Mouse (Mus musculus) thymus, adult 2 months (tissue): ENCODE results near the gene Slc6a9. TPM values are rescaled to one million over a fixed set of nuclear protein-coding genes. Genes with fewer than 3 reads are reported as not detected.
A peak's percentile ranks its signal among the peaks of the same experiment; 100 is the strongest.

Source experiments
- DNase-seq: peaks from one replicate; pipeline ENCODE4 v3.0.0; 2021
- H3K27ac ChIP-seq: fragments of 200-500 bp; 2 replicates; pipeline ENCODE4 v1.5.1; 2012; ENCODE audit warnings: low read length, control low read depth; ENCODE audit not compliant: control insufficient read depth, insufficient read depth
- H3K27me3 ChIP-seq: fragments of 200-500 bp; 2 replicates; pipeline ENCODE4 v1.6.1; 2012; ENCODE audit warnings: mild to moderate bottlenecking, low read length, moderate library complexity, mixed read lengths; ENCODE audit not compliant: control insufficient read depth, insufficient read depth
- H3K36me3 ChIP-seq: fragments of 200-500 bp; 2 replicates; pipeline ENCODE4 v1.6.1; 2012; ENCODE audit warnings: mild to moderate bottlenecking, low read length, moderate library complexity; ENCODE audit not compliant: control insufficient read depth, insufficient read depth
- H3K4me1 ChIP-seq: fragments of 200-500 bp; replicated peaks from 2 replicates; pipeline ENCODE4 v1.6.1; 2012; ENCODE audit warnings: low read length; ENCODE audit not compliant: control insufficient read depth, insufficient read depth
- H3K4me3 ChIP-seq: fragments of 200-500 bp; 2 replicates; pipeline ENCODE4 v1.5.1; 2012; ENCODE audit warnings: mild to moderate bottlenecking, low read length, control low read depth, moderate library complexity; ENCODE audit not compliant: control insufficient read depth, insufficient read depth
- CTCF ChIP-seq: fragments of 200-500 bp; IDR thresholded peaks from 2 replicates; pipeline ENCODE4 v1.5.1; 2012; ENCODE audit warnings: mild to moderate bottlenecking, control low read depth, low read length, moderate library complexity, borderline replicate concordance; ENCODE audit not compliant: control insufficient read depth, poor library complexity, insufficient read depth; ENCODE audit errors: extremely low read depth
- POLR2A ChIP-seq: fragments of 200-500 bp; IDR thresholded peaks from 2 replicates; pipeline ENCODE4 v1.6.1; 2012; ENCODE audit warnings: mild to moderate bottlenecking, low read length, control low read depth, moderate library complexity; ENCODE audit not compliant: control insufficient read depth, poor library complexity, insufficient read depth; ENCODE audit errors: extremely low read depth
- WGBS: fragments of 180-500 bp; shearing (Covaris S2); methylation state at CpG from one replicate; pipeline ENCODE4 v1.1.7; 2018; 5-methylcytosine and 5-hydroxymethylcytosine counted together
- polyA plus RNA-seq: library from polyadenylated mRNA; depleted of rRNA; stranded (reverse); fragments of >200 nt; gene quantifications from 2 replicates; pipeline ENCODE4 v1.2.3, GENCODE M21; 2012

Gene Slc6a9
- polyA plus RNA-seq, 1 experiment, result 8.2 TPM

DNA sequence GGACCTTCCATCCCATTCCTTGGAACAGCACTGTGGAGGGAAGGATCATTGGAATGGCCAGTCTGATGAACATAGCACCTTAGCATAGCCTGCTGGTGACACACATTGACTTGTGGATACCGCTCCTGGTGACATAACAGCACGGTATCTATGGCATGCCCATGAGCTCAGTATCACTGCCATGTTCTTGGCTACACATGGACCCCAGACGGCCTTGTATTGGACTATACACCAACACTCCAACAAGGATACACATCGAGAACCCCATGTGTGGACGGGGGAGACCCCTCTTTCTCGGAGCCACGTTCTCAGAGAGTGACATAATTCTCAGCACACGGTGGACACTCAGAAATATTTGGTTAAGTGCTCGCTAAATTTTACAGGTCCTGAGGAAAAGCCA, 3.5 kb upstream of the Slc6a9 start:
- H3K27ac ChIP-seq, result no peak overlapping the region
- H3K4me1 ChIP-seq, result peaks cover 8% of the 10 kb centered on the region; the same call in 1 of the 2 replicates
- TF ChIP-seq CTCF (no peak), POLR2A (no peak)
- no peak overlapping the region for H3K4me3 ChIP-seq
- no peak for DNase-seq
- H3K27me3 ChIP-seq, result no peaks in the 10 kb centered on the region; the same call in 1 of the 2 replicates
- H3K36me3 ChIP-seq, result no peaks in the 10 kb centered on the region
- 97% methylated on average over 9 of the region's 9 CpGs for WGBS

DNA sequence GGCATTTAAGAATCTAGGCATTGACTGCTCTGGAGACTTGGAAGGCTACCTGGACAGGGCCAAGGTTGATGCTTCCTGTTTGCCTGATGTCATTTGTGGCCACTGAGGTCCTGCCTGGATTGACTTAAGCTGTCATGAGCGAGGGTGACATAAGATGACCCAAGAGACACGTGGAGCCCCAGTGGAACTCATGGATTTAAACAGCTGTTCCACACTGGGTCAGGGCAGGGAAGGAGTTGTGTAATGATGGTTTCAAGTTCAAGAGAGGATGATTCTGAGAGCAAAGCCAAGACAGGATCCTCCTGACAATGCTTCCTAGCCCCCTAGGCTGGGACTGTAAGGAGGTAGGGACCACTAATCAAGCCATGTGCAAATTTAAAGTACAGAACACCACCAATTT, 2.8 kb upstream of the Slc6a9 start:
- no peak overlapping the region for H3K4me3 ChIP-seq
- H3K27ac ChIP-seq, result no peak overlapping the region
- TF ChIP-seq POLR2A (no peak), CTCF (no peak)
- H3K4me1 ChIP-seq, result peaks cover 9% of the 10 kb centered on the region; the same call in 1 of the 2 replicates
- H3K36me3 ChIP-seq, result no peaks in the 10 kb centered on the region
- DNase-seq, result no peak
- H3K27me3 ChIP-seq, result no peaks in the 10 kb centered on the region; the same call in 1 of the 2 replicates
- WGBS, result 91% methylated on average over 2 of the region's 2 CpGs

DNA sequence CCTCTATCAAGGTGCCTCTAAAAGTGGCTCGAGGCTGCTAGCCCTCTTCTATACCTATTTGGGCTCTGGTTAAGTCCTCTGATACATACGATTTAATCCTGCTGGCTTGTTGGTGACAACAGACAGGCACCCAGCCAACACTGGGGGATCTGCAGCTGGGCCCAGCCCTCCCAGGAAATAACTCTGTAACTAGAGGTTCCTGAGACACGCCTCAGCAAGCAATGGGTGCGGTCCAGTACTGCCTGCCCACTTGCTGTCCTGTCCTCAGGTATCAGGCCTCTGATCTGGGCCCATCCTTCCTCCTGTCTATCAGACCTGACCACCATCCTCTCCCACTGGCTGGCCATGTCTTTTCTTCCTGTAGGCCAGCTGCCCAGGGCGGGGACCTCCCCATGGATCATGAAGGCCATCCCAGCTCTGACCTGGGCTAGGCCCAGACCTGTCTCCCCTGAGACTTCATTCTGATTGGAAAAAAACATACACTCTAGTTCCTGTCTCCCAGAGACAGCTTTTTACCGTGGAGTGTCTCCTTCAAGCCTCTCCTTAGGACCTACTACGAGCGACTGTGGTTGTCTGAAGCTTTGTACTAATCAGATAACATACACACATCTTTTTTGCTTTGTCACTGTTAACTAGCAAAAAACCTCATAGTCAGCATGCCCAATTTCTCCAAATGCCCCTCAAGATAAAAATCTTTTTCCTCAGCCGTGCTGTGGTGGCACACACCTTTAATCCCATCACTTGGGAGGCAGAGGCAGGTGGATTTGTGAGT, 2.2 kb upstream of the Slc6a9 start:
- no peaks in the 10 kb centered on the region for H3K36me3 ChIP-seq
- no peaks in the 10 kb centered on the region; the same call in 1 of the 2 replicates for H3K27me3 ChIP-seq
- TF ChIP-seq CTCF, result no peak
- TF ChIP-seq POLR2A, result no peak
- DNase-seq, result no peak
- WGBS, result 53% methylated on average over 9 of the region's 9 CpGs
- no peak overlapping the region for H3K4me3 ChIP-seq
- H3K27ac ChIP-seq, result no peak overlapping the region
- H3K4me1 ChIP-seq, result peaks cover 9% of the 10 kb centered on the region; the same call in 1 of the 2 replicates

DNA sequence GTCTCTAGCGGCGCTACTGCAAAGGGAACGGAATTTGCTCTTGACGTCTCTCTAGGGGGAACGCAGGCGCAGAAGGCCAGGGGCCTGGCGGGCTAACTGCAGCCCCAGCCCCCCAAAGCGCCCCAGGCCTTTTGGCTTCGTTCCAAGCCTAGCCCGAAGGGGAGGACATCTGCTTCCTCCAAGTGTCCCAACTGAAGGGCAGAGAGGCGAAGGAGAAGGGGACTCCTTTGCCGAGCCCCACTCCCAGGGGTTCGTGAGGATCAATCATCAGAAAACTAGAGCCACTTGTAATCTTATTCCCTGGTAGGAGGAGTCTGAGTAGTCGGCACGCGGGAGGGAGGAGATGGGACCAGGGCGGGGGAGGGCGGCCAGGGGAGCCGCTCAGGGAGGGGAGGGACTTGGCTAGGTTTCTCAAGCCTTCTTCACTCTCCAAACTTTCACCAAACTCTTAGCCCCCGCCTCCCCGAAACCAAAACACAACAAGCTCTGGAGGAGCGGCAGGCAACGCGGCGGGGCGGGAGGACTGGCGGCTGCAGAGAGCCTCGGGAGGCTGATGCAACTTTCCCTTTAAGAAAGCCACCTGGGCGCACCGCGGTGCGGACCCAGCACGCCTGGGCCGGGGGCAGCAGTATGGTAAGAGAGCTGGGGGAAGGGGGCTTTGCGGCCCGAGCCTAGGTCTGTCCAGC, 682 bp downstream of the Slc6a9 start:
- Histone ChIP-seq H3K27me3 (no peaks in the 10 kb centered on the region; the same call in 1 of the 2 replicates), H3K4me3 (peak overlapping the region; percentile 83), H3K36me3 (no peaks in the 10 kb centered on the region), H3K4me1 (peaks cover 9% of the 10 kb centered on the region; the same call in 1 of the 2 replicates), H3K27ac (no peak overlapping the region)
- peak; percentile 30 for DNase-seq
- TF ChIP-seq CTCF (no peak), POLR2A (no peak)
- WGBS, result 5% methylated on average over 34 of the region's 36 CpGs

DNA sequence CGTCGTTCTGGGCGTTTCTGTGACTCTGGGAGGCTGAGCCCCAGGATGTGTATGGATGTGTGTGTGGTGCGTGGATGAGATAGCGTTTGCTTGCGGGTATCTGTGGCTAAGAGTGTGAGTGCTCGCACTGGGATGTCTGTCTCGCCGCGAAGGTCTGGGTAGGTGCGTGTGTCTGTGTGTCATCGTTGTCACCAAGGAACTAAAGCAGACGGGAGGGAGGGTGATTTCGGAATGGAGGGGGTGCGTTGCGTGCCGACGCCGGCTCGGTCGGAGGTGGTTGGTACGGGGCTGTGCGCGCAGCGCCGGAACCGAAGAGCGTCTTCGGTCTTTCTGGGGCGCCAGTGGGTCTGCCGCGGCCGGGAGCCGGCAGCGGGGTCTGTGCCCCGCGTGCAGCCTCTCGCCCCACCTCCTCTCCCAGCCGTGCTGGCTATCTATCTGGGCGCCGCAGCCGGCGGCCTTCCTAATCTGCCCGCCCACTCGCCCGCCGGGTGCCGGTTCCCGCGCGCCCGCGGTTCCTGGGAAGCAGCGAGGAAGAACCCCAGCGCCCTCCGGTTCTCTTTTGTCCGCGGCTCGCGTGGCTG, 1.3 kb downstream of the Slc6a9 start:
- no peak for TF ChIP-seq CTCF
- no peak for DNase-seq
- Histone ChIP-seq H3K27ac (no peak overlapping the region), H3K4me1 (peaks cover 9% of the 10 kb centered on the region; the same call in 1 of the 2 replicates), H3K27me3 (no peaks in the 10 kb centered on the region), H3K36me3 (no peaks in the 10 kb centered on the region), H3K4me3 (peak overlapping the region; percentile 83)
- 1% methylated on average over 59 of the region's 60 CpGs for WGBS

DNA sequence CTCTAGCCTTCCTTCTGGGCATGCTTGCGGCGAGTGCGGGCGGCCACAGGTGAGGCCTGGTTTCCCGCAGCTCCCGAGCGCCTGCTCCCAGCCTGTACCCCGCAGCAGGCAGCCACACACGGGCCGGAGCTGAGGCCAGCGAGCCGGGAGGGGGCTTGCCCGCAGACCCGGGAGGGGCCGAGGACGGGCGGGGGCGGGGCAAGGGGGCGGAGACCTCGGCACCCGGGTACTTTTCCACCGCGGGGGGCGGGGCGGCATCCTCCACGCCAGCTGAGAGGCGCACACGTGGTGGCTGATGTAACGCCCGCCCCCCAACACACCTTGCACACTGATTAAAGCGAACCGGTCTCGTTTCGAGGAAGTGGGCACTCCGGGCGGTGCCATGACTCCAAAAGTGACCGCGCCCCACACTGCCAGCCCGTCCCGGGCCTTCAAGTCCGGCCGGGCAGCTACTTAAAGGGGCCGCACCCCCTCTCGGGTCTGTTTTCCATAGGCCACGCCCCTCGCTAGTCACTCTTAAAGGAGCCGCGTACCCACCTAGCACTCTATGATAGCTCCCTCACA, 2.0 kb downstream of the Slc6a9 start:
- peaks cover 9% of the 10 kb centered on the region; the same call in 1 of the 2 replicates for H3K4me1 ChIP-seq
- no peak for TF ChIP-seq POLR2A
- no peak for TF ChIP-seq CTCF
- WGBS, result under 1% methylated on average over 48 of the region's 48 CpGs
- no peaks in the 10 kb centered on the region for H3K27me3 ChIP-seq
- no peaks in the 10 kb centered on the region for H3K36me3 ChIP-seq
- no peak overlapping the region for H3K27ac ChIP-seq
- H3K4me3 ChIP-seq, result peak overlapping the region; percentile 83
- DNase-seq, result peak; percentile 88
